12 mouse cellular contexts compared by ENCODE assay signal in the genomic region with DNA sequence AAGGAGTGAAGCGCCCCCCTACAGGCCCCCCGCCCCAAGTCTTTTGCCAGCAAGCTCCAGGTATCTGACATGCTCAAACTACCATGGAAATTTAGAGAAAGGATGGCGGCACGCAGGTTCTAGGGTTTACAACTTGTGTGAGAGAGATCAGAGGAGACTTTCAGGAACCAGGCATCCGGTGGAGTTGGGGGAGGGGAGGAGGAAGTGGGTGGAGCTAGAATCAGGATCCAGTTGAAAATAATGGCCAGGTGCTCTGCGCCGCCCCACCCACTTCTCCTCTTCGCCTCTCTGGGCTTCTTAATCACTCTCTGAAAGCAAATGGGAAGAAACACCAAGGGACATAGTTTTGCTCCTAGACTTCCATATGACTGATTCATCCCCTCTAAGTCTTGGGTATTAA. TPM values are rescaled to one million over a fixed set of nuclear protein-coding genes. Genes with fewer than 3 reads are reported as not detected.
DNase-seq lines count a peak whose midpoint lies in the region; TF ChIP-seq lines count a peak whose summit lies in the region.
"Had no signal": no experiment of that assay in that cellular context is flagged by ENCODE, and none has a peak within 500 bp of the region (broad histone marks: within the 10 kb centered on the region; RNA-seq: fewer than 3 reads in every experiment).

No protein-coding gene starts in this region.

- WGBS in spleen, adult 2 months = 18% methylated on average over 8 of the region's 8 CpGs

- no peak for TF ChIP-seq CTCF in spleen, adult 2 months (IDR thresholded peaks at IDR 0.05; ENCODE audit: extremely low read depth, insufficient read depth, insufficient read length, insufficient replicate concordance)

- no peaks in the 10 kb centered on the region for H3K27me3 ChIP-seq in spleen, adult 2 months (ENCODE audit: control insufficient read depth, insufficient read depth, low read length)
- H3K27me3 ChIP-seq: heart, embryonic 13.5 days; limb, embryonic 15.5 days had no signal

- no peak overlapping the region for H3K4me3 ChIP-seq in spleen, adult 2 months (ENCODE audit: extremely low read depth, insufficient read depth, insufficient read length)
- H3K4me3 ChIP-seq: forebrain, embryonic 15.5 days; heart, embryonic 13.5 days; hindbrain, embryonic 12.5 days; limb, embryonic 15.5 days had no signal

- no peaks in the 10 kb centered on the region for H3K36me3 ChIP-seq in spleen, adult 2 months (ENCODE audit: control insufficient read depth, insufficient read depth, low read length)
- H3K36me3 ChIP-seq: forebrain, embryonic 15.5 days; hindbrain, embryonic 12.5 days; limb, embryonic 15.5 days had no signal

- no peak overlapping the region for H3K27ac ChIP-seq in spleen, adult 2 months (ENCODE audit: insufficient read depth, low read length)
- H3K27ac ChIP-seq: forebrain, embryonic 15.5 days; heart, embryonic 13.5 days; hindbrain, embryonic 12.5 days; limb, embryonic 15.5 days had no signal

- peak; percentile 9 for DNase-seq in urinary bladder, postnatal 14 days (ENCODE audit: low spot score)
- no peak for DNase-seq in urinary bladder, adult 18-20 months (ENCODE audit: low spot score in 2 of 2)
- DNase-seq in WW6 (ENCODE audit: low read depth, low spot score) = peak; percentile 20
- peak; percentile 17 to 42 for DNase-seq in spleen, adult 2 months (ENCODE audit: low read depth in 1 of 2, low spot score in 2 of 2)
- DNase-seq in thymus, postnatal 4 days = peak; percentile 84
- no peak for DNase-seq in heart, postnatal 4 days
- DNase-seq in layer of hippocampus, adult 9-10 months (ENCODE audit: low spot score) = no peak
- no peak for DNase-seq in heart, postnatal 14 days

- intact Hi-C loops in heart, postnatal 14 days (cut with DNase I) = no loop called here

- H3K4me1 ChIP-seq in spleen, adult 2 months (ENCODE audit: control insufficient read depth, insufficient read depth, insufficient read length) = no peaks in the 10 kb centered on the region; the same call in 1 of the 2 replicates

- no peak for TF ChIP-seq POLR2A in spleen, adult 2 months (IDR thresholded peaks at IDR 0.05; ENCODE audit: low read depth, low read length)

RNA-seq across cellular contexts. Expression of gene Spon1, which starts 7.6 kb away (rescaled TPM):
- 1.2 and 1.4 TPM in 2 replicates for polyA plus RNA-seq in spleen, adult 2 months (2012; rRNA removed)
- total RNA-seq in heart, postnatal 4 days (2021) = 10 to 100 TPM; 28.6 to 32.7 TPM
- 10 to 100 TPM in 1 of 2 experiments, 1 to 10 TPM in 1; 9.0 to 13.1 TPM for total RNA-seq in heart, postnatal 14 days (2021)

Comparison
In these comparisons a context has a peak if more than half of its experiments do, and no peak if none do; other contexts are left out.
1. DNase-seq: peak in urinary bladder, postnatal 14 days (single experiment), WW6 (single experiment), spleen, adult 2 months (2 of 2) and thymus, postnatal 4 days (single experiment); none in urinary bladder, adult 18-20 months (0 of 2), heart, postnatal 4 days (single experiment), layer of hippocampus, adult 9-10 months (single experiment) and heart, postnatal 14 days (0 of 2).